Mouse (Mus musculus): ENCODE data around the gene Mef2d. TPM values are rescaled to one million over a fixed set of nuclear protein-coding genes. Genes with fewer than 3 reads are reported as not detected.
A peak's percentile ranks its signal among the peaks of the same experiment; 100 is the strongest.

Gene Mef2d
- total and polyA plus RNA-seq, 2 experiments from 2014 or later = 34.0 to 53.0 TPM

DNA sequence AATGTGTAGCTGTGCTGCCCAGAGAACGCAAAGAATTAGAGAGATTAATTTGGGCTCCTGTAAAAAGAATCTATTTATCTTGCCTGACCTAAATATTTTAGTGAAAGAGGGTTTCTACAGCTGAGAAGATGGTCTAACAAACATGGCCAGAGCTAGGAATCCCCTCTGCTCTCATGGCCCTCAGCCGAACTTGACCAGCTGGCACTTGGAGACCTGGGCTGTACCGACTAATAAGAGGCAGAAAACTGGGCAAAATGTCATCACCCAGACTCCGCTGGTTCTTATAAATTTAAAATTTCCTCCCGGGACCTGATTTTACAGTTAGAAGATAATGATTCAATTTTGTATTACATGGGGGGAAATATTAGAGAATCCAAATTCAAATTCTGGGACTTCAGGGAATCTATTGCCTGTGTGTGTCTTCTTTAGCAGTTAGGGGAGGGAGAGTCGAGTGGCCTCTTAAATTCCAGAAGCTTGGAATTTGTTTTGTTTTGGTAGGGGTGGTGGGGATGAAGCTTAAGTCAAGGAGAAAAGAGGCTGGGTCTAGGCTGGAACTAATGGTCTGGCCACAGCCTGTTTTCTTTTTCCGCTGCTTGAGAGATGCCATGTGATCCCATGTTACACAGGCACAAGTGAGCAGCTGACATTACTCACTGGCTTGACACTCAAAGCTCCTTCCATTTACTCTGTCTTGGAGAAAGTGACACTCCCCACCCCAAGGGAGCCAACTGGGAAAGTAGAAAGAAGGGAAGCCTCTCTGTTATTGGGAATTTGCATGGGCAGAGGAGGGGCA, 74.6 kb downstream of the Mef2d start:
- 16% methylated on average over 7 of the region's 7 CpGs for WGBS
- H3K4me3 ChIP-seq (ENCODE audit: low read depth, low read length) = peak overlapping the region; percentile 78
- H3K4me2 ChIP-seq (ENCODE audit: low read depth) = peak overlapping the region; percentile 97
- H3K27me3 ChIP-seq (ENCODE audit: insufficient read depth, low read length) = no peaks in the 10 kb centered on the region
- peaks cover 45% of the 10 kb centered on the region for H3K4me1 ChIP-seq (ENCODE audit: insufficient read depth)
- peak overlapping the region; percentile 96 for H3K9ac ChIP-seq
- DNase-seq = peak; percentile 69
- TF ChIP-seq CTCF (IDR thresholded peaks at IDR 0.05; ENCODE audit: low read depth) = no peak
- ATAC-seq = no peak
- peaks cover 41% of the 10 kb centered on the region for H3K36me3 ChIP-seq (ENCODE audit: insufficient read depth)
- H3K27ac ChIP-seq (ENCODE audit: low read depth, low read length) = peak overlapping the region; percentile 95
- no peaks in the 10 kb centered on the region for H3K9me3 ChIP-seq (ENCODE audit: low read length)

DNA sequence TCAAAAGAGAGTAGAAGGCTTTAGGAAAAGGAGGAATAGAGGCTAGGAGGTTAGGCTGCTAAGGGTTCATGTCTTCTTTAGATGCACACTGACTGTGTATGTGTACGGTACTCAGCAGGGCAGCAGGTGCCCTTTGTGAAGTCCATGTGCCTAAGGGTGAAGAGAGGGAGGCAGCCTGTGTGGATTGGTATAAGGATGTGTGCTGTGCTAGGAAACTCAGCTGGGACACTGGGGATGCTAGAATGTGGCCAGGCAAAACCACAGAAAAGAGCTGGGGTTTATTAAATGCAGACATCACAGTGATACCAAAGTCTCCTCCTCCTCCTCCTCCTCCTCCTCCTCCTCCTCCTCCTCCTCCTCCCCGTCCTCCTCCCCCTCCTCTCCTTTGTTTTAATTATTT, 75.5 kb downstream of the Mef2d start:
- H3K27ac ChIP-seq (ENCODE audit: low read depth, low read length) = peak overlapping the region; percentile 95
- 45% methylated on average over 1 of the region's 2 CpGs for WGBS
- peak overlapping the region; percentile 96 for H3K9ac ChIP-seq
- H3K4me3 ChIP-seq (ENCODE audit: low read depth, low read length) = peak overlapping the region; percentile 78
- peak overlapping the region; percentile 97 for H3K4me2 ChIP-seq (ENCODE audit: low read depth)
- H3K9me3 ChIP-seq (ENCODE audit: low read length) = no peaks in the 10 kb centered on the region
- ATAC-seq (no peak), DNase-seq (peak; percentile 54)
- H3K36me3 ChIP-seq (ENCODE audit: insufficient read depth) = peaks cover 43% of the 10 kb centered on the region
- H3K27me3 ChIP-seq (ENCODE audit: insufficient read depth, low read length) = no peaks in the 10 kb centered on the region
- H3K4me1 ChIP-seq (ENCODE audit: insufficient read depth) = peaks cover 54% of the 10 kb centered on the region
- TF ChIP-seq CTCF (IDR thresholded peaks at IDR 0.05; ENCODE audit: low read depth) = no peak

- WGBS = 5% methylated on average over 9 of the region's 9 CpGs
- TF ChIP-seq CTCF (IDR thresholded peaks at IDR 0.05; ENCODE audit: low read depth) = no peak
- Histone ChIP-seq H3K27ac (ENCODE audit: low read depth, low read length) (peak overlapping the region; percentile 95), H3K36me3 (ENCODE audit: insufficient read depth) (peaks cover 60% of the 10 kb centered on the region), H3K4me3 (ENCODE audit: low read depth, low read length) (peak overlapping the region; percentile 11), H3K4me2 (ENCODE audit: low read depth) (peak overlapping the region; percentile 97), H3K9ac (peak overlapping the region; percentile 50), H3K27me3 (ENCODE audit: insufficient read depth, low read length) (no peaks in the 10 kb centered on the region), H3K9me3 (ENCODE audit: low read length) (no peaks in the 10 kb centered on the region), H3K4me1 (ENCODE audit: insufficient read depth) (peaks cover 59% of the 10 kb centered on the region)
- ATAC-seq (0 out of 2 replicates have a peak, but pooled peaks have one; percentile 2), DNase-seq (peak; percentile 70)
Observed at GRCm38 (mm10) chr3:88219940-88220339, 77.8 kb downstream of the Mef2d start.

- no peak overlapping the region for H3K4me3 ChIP-seq (ENCODE audit: low read depth, low read length)
- ATAC-seq = no peak
Observed at GRCm38 (mm10) chr3:88220842-88221241, 78.7 kb downstream of the Mef2d start.

More at GRCm38 (mm10) chr3:88220842-88221241, 78.7 kb downstream of the Mef2d start:
- TF ChIP-seq CTCF (IDR thresholded peaks at IDR 0.05; ENCODE audit: low read depth) = peak; percentile 33; the same call in 1 of the 2 replicates
- peak overlapping the region; percentile 95 for H3K27ac ChIP-seq (ENCODE audit: low read depth, low read length)
- H3K4me2 ChIP-seq (ENCODE audit: low read depth) = peak overlapping the region; percentile 97
- 8% methylated on average over 6 of the region's 6 CpGs for WGBS
- no peaks in the 10 kb centered on the region for H3K9me3 ChIP-seq (ENCODE audit: low read length)
- H3K27me3 ChIP-seq (ENCODE audit: insufficient read depth, low read length) = no peaks in the 10 kb centered on the region
- peak; percentile 59 for DNase-seq
- H3K36me3 ChIP-seq (ENCODE audit: insufficient read depth) = peaks cover 63% of the 10 kb centered on the region
- H3K4me1 ChIP-seq (ENCODE audit: insufficient read depth) = peaks cover 67% of the 10 kb centered on the region
- H3K9ac ChIP-seq = peak overlapping the region; percentile 50

Small RNAs within 50 kb of the gene (microRNA-seq; reads per million reads assigned to microRNA genes)
- gene Gm25641 (0 reads per million in 2 experiments), gene Mir3093 (15.1 to 20.1 reads per million in 2 experiments), gene Mir9-1 (0 reads per million in 2 experiments)

Other genes starting within 250 kb of the Mef2d start
- 116 and 121 TPM in 2 replicates for gene Hdgf, start 236.1 kb upstream of the Mef2d start, total RNA-seq (2014; rRNA removed)
- 147 and 160 TPM in 2 replicates for gene Hdgf, start 236.1 kb upstream of the Mef2d start, polyA plus RNA-seq (2015; fragmentation: Nextera tagmentation; extraction: Ambion mirVana)
- 47.0 and 68.4 TPM in 2 replicates for gene Mrpl24, start 222.9 kb upstream of the Mef2d start, total RNA-seq (2014; rRNA removed)
- 43.4 and 45.7 TPM in 2 replicates for gene Mrpl24, start 222.9 kb upstream of the Mef2d start, polyA plus RNA-seq (2015; fragmentation: Nextera tagmentation; extraction: Ambion mirVana)
- 29.1 and 31.9 TPM in 2 replicates for gene Isg20l2, start 212.1 kb upstream of the Mef2d start, total RNA-seq (2014; rRNA removed)
- gene Isg20l2, start 212.1 kb upstream of the Mef2d start, polyA plus RNA-seq (2015; fragmentation: Nextera tagmentation; extraction: Ambion mirVana) = 16.1 and 19.3 TPM in 2 replicates
- 19.3 and 31.8 TPM in 2 replicates for gene Rrnad1, start 211.7 kb upstream of the Mef2d start, total RNA-seq (2014; rRNA removed)
- 10.9 and 15.6 TPM in 2 replicates for gene Rrnad1, start 211.7 kb upstream of the Mef2d start, polyA plus RNA-seq (2015; fragmentation: Nextera tagmentation; extraction: Ambion mirVana)
- gene Crabp2, start 193.7 kb upstream of the Mef2d start, total RNA-seq (2014; rRNA removed) = 16.8 and 17.4 TPM in 2 replicates
- 24.7 and 28.1 TPM in 2 replicates for gene Crabp2, start 193.7 kb upstream of the Mef2d start, polyA plus RNA-seq (2015; fragmentation: Nextera tagmentation; extraction: Ambion mirVana)
- 32.4 and 39.2 TPM in 2 replicates for gene Nes, start 171.3 kb upstream of the Mef2d start, total RNA-seq (2014; rRNA removed)
- 14.5 and 17.9 TPM in 2 replicates for gene Nes, start 171.3 kb upstream of the Mef2d start, polyA plus RNA-seq (2015; fragmentation: Nextera tagmentation; extraction: Ambion mirVana)
- gene Bcan, start 142.1 kb upstream of the Mef2d start, total RNA-seq (2014; rRNA removed) = 140 and 146 TPM in 2 replicates
- gene Bcan, start 142.1 kb upstream of the Mef2d start, polyA plus RNA-seq (2015; fragmentation: Nextera tagmentation; extraction: Ambion mirVana) = 99.1 and 133 TPM in 2 replicates
- 0.38 and 0.92 TPM in 2 replicates for gene Hapln2, start 114.8 kb upstream of the Mef2d start, total RNA-seq (2014; rRNA removed)
- 0.31 and 0.69 TPM in 2 replicates for gene Hapln2, start 114.8 kb upstream of the Mef2d start, polyA plus RNA-seq (2015; fragmentation: Nextera tagmentation; extraction: Ambion mirVana)
- gene Gpatch4, start 99.3 kb upstream of the Mef2d start, total RNA-seq (2014; rRNA removed) = 9.8 and 10.6 TPM in 2 replicates
- gene Gpatch4, start 99.3 kb upstream of the Mef2d start, polyA plus RNA-seq (2015; fragmentation: Nextera tagmentation; extraction: Ambion mirVana) = 34.6 and 35.5 TPM in 2 replicates
- gene Naxe, start 83.9 kb upstream of the Mef2d start, total RNA-seq (2014; rRNA removed) = 78.9 and 81.6 TPM in 2 replicates
- 161 and 170 TPM in 2 replicates for gene Naxe, start 83.9 kb upstream of the Mef2d start, polyA plus RNA-seq (2015; fragmentation: Nextera tagmentation; extraction: Ambion mirVana)
- gene Ttc24, start 64.1 kb upstream of the Mef2d start, total RNA-seq (2014; rRNA removed) = 0.05 and 0.08 TPM in 2 replicates
- gene Ttc24, start 64.1 kb upstream of the Mef2d start, polyA plus RNA-seq (2015; fragmentation: Nextera tagmentation; extraction: Ambion mirVana) = not detected in 2 replicates
- gene Iqgap3, start 60.4 kb upstream of the Mef2d start, total RNA-seq (2014; rRNA removed) = 3.1 and 6.8 TPM in 2 replicates
- gene Iqgap3, start 60.4 kb upstream of the Mef2d start, polyA plus RNA-seq (2015; fragmentation: Nextera tagmentation; extraction: Ambion mirVana) = 1.6 and 2.0 TPM in 2 replicates
- 0.19 TPM in 1 of 2 replicates, not detected in the other for gene Rhbg, start 112.3 kb downstream of the Mef2d start, total RNA-seq (2014; rRNA removed)
- gene Rhbg, start 112.3 kb downstream of the Mef2d start, polyA plus RNA-seq (2015; fragmentation: Nextera tagmentation; extraction: Ambion mirVana) = 0.21 and 0.25 TPM in 2 replicates
- 0.69 TPM in 1 of 2 replicates, not detected in the other for gene Gm38392, start 144.8 kb downstream of the Mef2d start, total RNA-seq (2014; rRNA removed)
- gene Gm38392, start 144.8 kb downstream of the Mef2d start, polyA plus RNA-seq (2015; fragmentation: Nextera tagmentation; extraction: Ambion mirVana) = 0.16 TPM in 1 of 2 replicates, not detected in the other
- gene Tsacc, start 154.6 kb downstream of the Mef2d start, total RNA-seq (2014; rRNA removed) = 1.2 and 5.0 TPM in 2 replicates
- gene Tsacc, start 154.6 kb downstream of the Mef2d start, polyA plus RNA-seq (2015; fragmentation: Nextera tagmentation; extraction: Ambion mirVana) = 11.9 and 12.0 TPM in 2 replicates
- 373 and 393 TPM in 2 replicates for gene Cct3, start 154.7 kb downstream of the Mef2d start, total RNA-seq (2014; rRNA removed)
- 440 and 452 TPM in 2 replicates for gene Cct3, start 154.7 kb downstream of the Mef2d start, polyA plus RNA-seq (2015; fragmentation: Nextera tagmentation; extraction: Ambion mirVana)
- gene Glmp, start 182.7 kb downstream of the Mef2d start, total RNA-seq (2014; rRNA removed) = 44.8 and 55.2 TPM in 2 replicates
- gene Glmp, start 182.7 kb downstream of the Mef2d start, polyA plus RNA-seq (2015; fragmentation: Nextera tagmentation; extraction: Ambion mirVana) = 118 and 125 TPM in 2 replicates
- 0.33 and 1.5 TPM in 2 replicates for gene Tmem79, start 193.8 kb downstream of the Mef2d start, total RNA-seq (2014; rRNA removed)
- 0.79 and 0.92 TPM in 2 replicates for gene Tmem79, start 193.8 kb downstream of the Mef2d start, polyA plus RNA-seq (2015; fragmentation: Nextera tagmentation; extraction: Ambion mirVana)
- 85.3 and 96.5 TPM in 2 replicates for gene Smg5, start 193.9 kb downstream of the Mef2d start, total RNA-seq (2014; rRNA removed)
- gene Smg5, start 193.9 kb downstream of the Mef2d start, polyA plus RNA-seq (2015; fragmentation: Nextera tagmentation; extraction: Ambion mirVana) = 29.2 and 33.8 TPM in 2 replicates
- 1.3 and 3.3 TPM in 2 replicates for gene Paqr6, start 222.2 kb downstream of the Mef2d start, total RNA-seq (2014; rRNA removed)
- gene Paqr6, start 222.2 kb downstream of the Mef2d start, polyA plus RNA-seq (2015; fragmentation: Nextera tagmentation; extraction: Ambion mirVana) = 2.7 and 3.0 TPM in 2 replicates
- gene Bglap3, start 230.4 kb downstream of the Mef2d start, total RNA-seq (2014; rRNA removed) = not detected in 2 replicates
- gene Bglap3, start 230.4 kb downstream of the Mef2d start, polyA plus RNA-seq (2015; fragmentation: Nextera tagmentation; extraction: Ambion mirVana) = not detected in 2 replicates
- 9.2 TPM in 1 of 2 replicates, not detected in the other for gene Bglap2, start 236.3 kb downstream of the Mef2d start, total RNA-seq (2014; rRNA removed)
- gene Bglap2, start 236.3 kb downstream of the Mef2d start, polyA plus RNA-seq (2015; fragmentation: Nextera tagmentation; extraction: Ambion mirVana) = not detected in 2 replicates
- 0.76 TPM in 1 of 2 replicates, not detected in the other for gene Bglap, start 242.1 kb downstream of the Mef2d start, total RNA-seq (2014; rRNA removed)
- gene Bglap, start 242.1 kb downstream of the Mef2d start, polyA plus RNA-seq (2015; fragmentation: Nextera tagmentation; extraction: Ambion mirVana) = not detected in 2 replicates

Data from forebrain, postnatal 0 days (tissue).